Mouse (Mus musculus) C2C12 (cell line): ENCODE data around the gene Arid1a.

Experiments
- CTCF ChIP-seq: IDR thresholded peaks from one replicate; pipeline ENCODE4 v1.5.1; 2011; ENCODE audit not compliant: control insufficient read depth, insufficient read depth, insufficient read length
- MAX ChIP-seq: IDR thresholded peaks from one replicate; pipeline ENCODE4 v1.6.1; 2011; ENCODE audit warnings: mild to moderate bottlenecking, control low read depth
- MYOD1 ChIP-seq: IDR thresholded peaks from one replicate; pipeline ENCODE4 v1.6.1; 2011; ENCODE audit warnings: low read depth; ENCODE audit not compliant: control insufficient read depth, insufficient read length

DNA sequence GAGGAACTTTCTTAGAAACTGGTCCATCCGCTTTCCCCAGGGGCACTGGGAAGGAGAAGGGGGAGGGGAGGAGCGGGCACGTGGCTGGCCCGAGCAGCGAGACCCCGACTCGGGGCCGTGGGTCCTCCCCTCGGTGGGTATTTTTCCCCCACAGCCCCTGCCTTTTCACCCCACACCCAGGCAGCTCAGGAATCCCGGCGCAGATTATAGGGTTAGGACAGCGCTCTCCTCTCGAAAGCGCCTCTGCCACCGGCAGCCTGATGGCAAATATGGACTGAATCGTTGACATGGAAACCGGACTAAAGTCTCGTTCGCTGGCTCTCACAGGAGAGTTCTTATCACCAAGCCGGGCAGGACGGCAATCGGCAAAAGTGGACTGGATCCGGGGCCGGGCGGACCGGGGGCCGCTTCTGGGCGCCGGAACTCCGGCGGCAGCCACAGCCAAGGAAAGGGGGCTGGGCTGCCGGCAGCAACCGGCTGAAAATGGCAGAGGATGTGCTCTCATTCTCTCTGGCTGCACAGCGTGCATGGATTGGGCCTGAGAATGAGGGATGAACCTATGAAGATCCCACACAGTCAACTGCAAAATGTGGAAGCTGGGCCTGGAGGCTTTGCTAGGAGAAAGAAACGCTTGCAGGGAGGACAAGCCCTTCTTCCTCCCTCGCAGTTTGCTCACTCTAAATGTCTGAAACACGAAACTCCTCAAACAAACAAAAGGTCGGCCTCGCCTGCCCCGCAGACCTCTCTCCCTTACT lies at the start of gene Arid1a:
- no peak for TF ChIP-seq CTCF
- TF ChIP-seq MYOD1 = no peak
- no peak for TF ChIP-seq MAX
